Mouse (Mus musculus) lung, adult 2 months (tissue): ENCODE measurements around the gene Cpe.

Experiments used
- CTCF ChIP-seq: fragments of 200-500 bp; IDR thresholded peaks from 2 replicates; pipeline ENCODE4 v1.5.1; 2011; ENCODE audit warnings: mild to moderate bottlenecking, low read length, control low read depth; ENCODE audit not compliant: insufficient read depth
- POLR2A ChIP-seq: fragments of 200-500 bp; IDR thresholded peaks from 2 replicates; pipeline ENCODE4 v1.6.1; 2011; ENCODE audit warnings: low read depth, mild to moderate bottlenecking, control low read depth, low read length, borderline replicate concordance; ENCODE audit errors: extremely low read depth

DNA sequence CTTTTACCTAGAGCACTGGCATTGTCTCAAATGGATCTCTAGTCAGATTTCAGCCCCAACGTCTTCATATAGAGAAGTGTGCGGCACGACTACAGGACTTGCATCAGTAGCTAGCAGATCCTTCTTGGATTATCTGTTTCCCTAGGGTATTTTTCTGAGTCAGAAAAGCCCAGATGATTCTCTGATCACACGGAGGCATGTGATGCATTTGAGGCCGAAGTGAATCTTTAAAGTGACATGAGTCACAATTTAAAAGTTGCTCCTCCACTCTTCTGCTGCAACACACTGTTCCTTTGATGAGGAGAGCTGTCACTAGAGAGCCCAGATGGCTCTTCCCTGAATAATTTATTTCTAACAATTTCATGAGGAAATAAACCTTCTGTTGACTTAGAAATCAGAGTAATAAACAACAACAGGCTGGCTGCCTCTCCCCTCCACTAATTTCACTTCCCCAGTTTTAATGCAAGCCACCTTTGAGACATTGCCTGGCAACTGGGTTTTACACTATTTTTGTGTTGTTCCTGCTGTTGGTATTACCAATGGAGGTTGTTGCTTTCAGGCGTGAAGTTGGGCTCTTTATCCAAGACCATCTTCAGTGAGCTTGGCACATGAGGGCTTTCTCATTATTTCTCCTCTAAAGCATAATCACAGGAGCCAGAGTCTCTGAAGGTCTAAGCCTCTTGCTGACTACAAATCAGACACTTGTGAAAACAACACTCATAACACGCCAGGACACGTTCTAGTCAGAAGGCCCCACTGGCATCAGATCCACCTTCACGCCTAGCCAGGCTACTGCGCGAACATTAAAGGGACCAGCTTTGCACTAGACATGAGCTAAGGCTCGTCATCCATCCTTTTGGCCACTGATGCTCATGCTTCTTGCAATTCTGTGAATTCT lies 48.5 kb downstream of the Cpe start:
- TF ChIP-seq POLR2A, result no peak
- TF ChIP-seq CTCF, result no peak
